Comparison of ENCODE assay signal across 9 mouse cellular contexts in the genomic region with DNA sequence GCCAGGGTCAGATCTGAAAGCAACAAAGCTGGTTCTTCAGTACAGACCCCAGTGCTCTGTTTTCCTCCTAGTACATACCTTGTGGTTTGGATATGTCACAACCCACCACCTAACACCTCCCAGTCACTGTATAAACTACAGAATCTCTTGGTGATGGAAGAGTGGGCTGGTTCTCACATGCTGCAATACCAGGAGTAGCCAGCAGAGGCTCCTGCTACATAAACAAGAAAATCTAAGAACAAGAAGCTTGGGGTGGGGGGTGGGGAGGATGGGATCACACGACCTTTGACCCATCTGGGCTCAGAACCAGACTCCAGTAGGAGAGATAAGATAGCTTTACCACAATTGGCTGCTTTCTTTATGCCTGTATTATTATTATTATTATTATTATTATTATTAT. TPM values are rescaled to one million over a fixed set of nuclear protein-coding genes. Genes with fewer than 3 reads are reported as not detected.
DNase-seq lines count a peak whose midpoint lies in the region; ATAC-seq and TF ChIP-seq lines count a peak whose summit lies in the region.
"Had no signal": no experiment of that assay in that cellular context is flagged by ENCODE, and none has a peak within 500 bp of the region (broad histone marks: within the 10 kb centered on the region; RNA-seq: fewer than 3 reads in every experiment).

No protein-coding gene starts in this region.

- no peaks in the 10 kb centered on the region for H3K4me1 ChIP-seq in kidney, adult 2 months (ENCODE audit: control insufficient read depth, insufficient read depth, low read length)
- peaks cover 7% of the 10 kb centered on the region; the same call in 1 of the 2 replicates for H3K4me1 ChIP-seq in kidney, embryonic 14.5 days (ENCODE audit: control insufficient read depth, insufficient read depth, low read length)
- H3K4me1 ChIP-seq in forebrain, embryonic 13.5 days: peaks cover 10% of the 10 kb centered on the region

- intact Hi-C loops in gastrocnemius, postnatal 36 days (cut with DNase I): no loop called here

- no peaks in the 10 kb centered on the region for H3K27me3 ChIP-seq in kidney, adult 2 months (replicated peaks; ENCODE audit: control insufficient read depth, insufficient read depth, low read length)
- no peaks in the 10 kb centered on the region for H3K27me3 ChIP-seq in kidney, embryonic 14.5 days (ENCODE audit: control insufficient read depth, insufficient read depth, low read length)
- no peaks in the 10 kb centered on the region for H3K27me3 ChIP-seq in forebrain, embryonic 13.5 days

- no peak overlapping the region for H3K9ac ChIP-seq in kidney, embryonic 14.5 days (ENCODE audit: low read depth, low read length)
- no peak overlapping the region for H3K9ac ChIP-seq in forebrain, embryonic 13.5 days

- ATAC-seq in kidney, embryonic 14.5 days (ENCODE audit: low FRiP score, low TSS enrichment): no peak
- ATAC-seq in granulocyte monocyte progenitor cell, adult 5-6 weeks (replicated peaks; ENCODE audit: poor library complexity, severe bottlenecking): peak; percentile 25; the same call in 1 of the 2 replicates
- ATAC-seq in forebrain, embryonic 13.5 days: no peak

- H3K36me3 ChIP-seq in kidney, adult 2 months (ENCODE audit: control insufficient read depth, insufficient read depth, low read length): no peaks in the 10 kb centered on the region
- H3K36me3 ChIP-seq in kidney, embryonic 14.5 days (ENCODE audit: control insufficient read depth, insufficient read depth, low read length): no peaks in the 10 kb centered on the region
- no peaks in the 10 kb centered on the region for H3K36me3 ChIP-seq in forebrain, embryonic 13.5 days (ENCODE audit: poor library complexity, severe bottlenecking)

- no peak overlapping the region for H3K4me2 ChIP-seq in kidney, embryonic 14.5 days (replicated peaks; ENCODE audit: low read depth, low read length)
- H3K4me2 ChIP-seq in forebrain, embryonic 13.5 days: no peak overlapping the region

- 19% methylated on average over 1 of the region's 1 CpGs for WGBS in kidney, adult 2 months
- 9% methylated on average over 1 of the region's 1 CpGs for WGBS in kidney, embryonic 14.5 days
- 18% methylated on average over 1 of the region's 1 CpGs for WGBS in forebrain, embryonic 13.5 days

- TF ChIP-seq POLR2A in kidney, adult 2 months (IDR thresholded peaks at IDR 0.05; ENCODE audit: low read depth, low read length): no peak

- H3K9me3 ChIP-seq in kidney, embryonic 14.5 days (ENCODE audit: control insufficient read depth, low read length): no peaks in the 10 kb centered on the region
- no peaks in the 10 kb centered on the region for H3K9me3 ChIP-seq in forebrain, embryonic 13.5 days (replicated peaks)

- no peak overlapping the region for H3K4me3 ChIP-seq in kidney, adult 2 months (ENCODE audit: insufficient read depth, low read depth, low read length)
- H3K4me3 ChIP-seq in kidney, embryonic 14.5 days (ENCODE audit: low read length): no peak overlapping the region
- no peak overlapping the region for H3K4me3 ChIP-seq in forebrain, embryonic 13.5 days

- DNase-seq in kidney, adult 2 months: peak; percentile 10
- DNase-seq in 416B (ENCODE audit: low read depth): peak; percentile 67
- DNase-seq in MEL-GATA-1-ER (ENCODE audit: extremely low read depth, low read depth): peak; percentile 44
- no peak for DNase-seq in cerebellum, adult 11-12 months
- no peak for DNase-seq in gastrocnemius, postnatal 36 days

- no peak overlapping the region for H3K27ac ChIP-seq in kidney, adult 2 months (ENCODE audit: insufficient read depth, low read depth, low read length)
- H3K27ac ChIP-seq in kidney, embryonic 14.5 days (ENCODE audit: low read depth, low read length): no peak overlapping the region
- H3K27ac ChIP-seq in forebrain, embryonic 13.5 days: no peak overlapping the region

- peak; percentile 29; the same call in 1 of the 2 replicates for TF ChIP-seq CTCF in kidney, adult 2 months (conservative IDR thresholded peaks at IDR 0.05; ENCODE audit: insufficient read depth, insufficient read length, low read depth, low read length)

RNA-seq across cellular contexts. Expression of a gene that starts 8.0 kb away (rescaled TPM):
- polyA plus RNA-seq in kidney, adult 2 months (2012; rRNA removed): 0.07 and 0.08 TPM in 2 replicates
- polyA plus RNA-seq in kidney, embryonic 14.5 days (2014; fragmentation: Nextera tagmentation; extraction: Ambion mirVana): 0.30 TPM in 1 of 2 replicates, not detected in the other
- not detected in 2 replicates for total RNA-seq in granulocyte monocyte progenitor cell, adult 5-6 weeks (2014; fragmentation: Nextera tagmentation)
- total RNA-seq in granulocyte monocyte progenitor cell, adult 5-6 weeks (2017): not detected in 2 replicates
- not detected in 2 replicates for polyA plus RNA-seq in forebrain, embryonic 13.5 days (2015; fragmentation: Nextera tagmentation; extraction: Ambion mirVana)
- total RNA-seq in gastrocnemius, postnatal 36 days (2021): not detected
- polyA plus RNA-seq: intestine, embryonic 14.5 days had no signal

RNA-seq across cellular contexts. Expression of a gene that starts 28.5 kb away (rescaled TPM):
- polyA plus RNA-seq in kidney, adult 2 months (2012; rRNA removed): not detected in 2 replicates
- polyA plus RNA-seq in kidney, embryonic 14.5 days (2014; fragmentation: Nextera tagmentation; extraction: Ambion mirVana): not detected in 2 replicates
- total RNA-seq in granulocyte monocyte progenitor cell, adult 5-6 weeks (2014; fragmentation: Nextera tagmentation): not detected in 2 replicates
- not detected in 2 replicates for total RNA-seq in granulocyte monocyte progenitor cell, adult 5-6 weeks (2017)
- 0.08 TPM in 1 of 2 replicates, not detected in the other for polyA plus RNA-seq in forebrain, embryonic 13.5 days (2015; fragmentation: Nextera tagmentation; extraction: Ambion mirVana)
- total RNA-seq in gastrocnemius, postnatal 36 days (2021): not detected
- polyA plus RNA-seq: intestine, embryonic 14.5 days had no signal

Comparison
In these comparisons a context has a peak if more than half of its experiments do, and no peak if none do; other contexts are left out.
1. DNase-seq: peak in kidney, adult 2 months (single experiment), 416B (single experiment) and MEL-GATA-1-ER (single experiment); none in cerebellum, adult 11-12 months (single experiment) and gastrocnemius, postnatal 36 days (0 of 2).